Mouse (Mus musculus): ENCODE data around the gene Ptpdc1. TPM values are rescaled to one million over a fixed set of nuclear protein-coding genes. Genes with fewer than 3 reads are reported as not detected.

Ptpdc1 gene
- total and polyA plus RNA-seq, 3 experiments: not detected

- no peaks in the 10 kb centered on the region for H3K36me3 ChIP-seq (replicated peaks in 1 of 2; ENCODE audit: control insufficient read depth in 1 of 2, insufficient read depth in 1 of 2, low read length in 1 of 2)
- no peak for TF ChIP-seq USF2 (conservative IDR thresholded peaks at IDR 0.05; ENCODE audit: low read depth, low read length)
- no peak for TF ChIP-seq EP300 (IDR thresholded peaks at IDR 0.05; ENCODE audit: low read length)
- TF ChIP-seq HCFC1 (IDR thresholded peaks at IDR 0.05; ENCODE audit: low read depth, low read length): no peak
- TF ChIP-seq ZC3H11A (IDR thresholded peaks at IDR 0.05; ENCODE audit: low read depth, low read length): no peak
- no peak for TF ChIP-seq MAFK (IDR thresholded peaks at IDR 0.05; ENCODE audit: insufficient replicate concordance, low read length)
- no peak for TF ChIP-seq NRF1 (IDR thresholded peaks at IDR 0.05; ENCODE audit: low read depth, low read length)
- TF ChIP-seq ZKSCAN1 (IDR thresholded peaks at IDR 0.05; ENCODE audit: borderline replicate concordance, low read depth, low read length): no peak
- TF ChIP-seq TBP (conservative IDR thresholded peaks at IDR 0.05; ENCODE audit: low read depth, low read length): no peak
- TF ChIP-seq ELF1 (IDR thresholded peaks at IDR 0.05; ENCODE audit: low read depth, low read length): no peak
- no peak for TF ChIP-seq POLR2AphosphoS2 (IDR thresholded peaks at IDR 0.05; ENCODE audit: low read depth, low read length)
- no peak for TF ChIP-seq MEF2A (IDR thresholded peaks at IDR 0.05; ENCODE audit: borderline replicate concordance, low read depth, low read length)
- no peak for TF ChIP-seq E2F4 (IDR thresholded peaks at IDR 0.05; ENCODE audit: insufficient replicate concordance, low read depth, low read length)
- no peak for TF ChIP-seq MXI1 (IDR thresholded peaks at IDR 0.05; ENCODE audit: low read depth, low read length)
- no peak for TF ChIP-seq ETS1 (conservative IDR thresholded peaks at IDR 0.05; ENCODE audit: low read depth, low read length)
- no peak overlapping the region for H3K4me3 ChIP-seq (replicated peaks in 1 of 3; ENCODE audit: low read depth in 2 of 3, low read length in 2 of 3, poor library complexity in 1 of 3)
- H3K9me3 ChIP-seq (replicated peaks; ENCODE audit: low read length): no peaks in the 10 kb centered on the region
- no peak overlapping the region for H3K9ac ChIP-seq (ENCODE audit: insufficient read depth, low read depth)
- in situ Hi-C loops (cut with MboI; ENCODE audit: low pct_ligation_motif_present, low pct_unique_long_range_greater_than_20kb, low sequenced_read_pairs) (no loop called here), dilution Hi-C loops (cut with MboI; ENCODE audit: extremely low pct_ligation_motif_present, extremely low pct_unique_long_range_greater_than_20kb, low sequenced_read_pairs) (no loop called here)
- H3K27me3 ChIP-seq (replicated peaks): no peaks in the 10 kb centered on the region
- no peak for DNase-seq (ENCODE audit: extremely low read depth)
- H3K27ac ChIP-seq (ENCODE audit: insufficient read depth, low read depth): no peak overlapping the region
- H3K4me1 ChIP-seq (ENCODE audit: control insufficient read depth in 1 of 2, insufficient read depth in 2 of 2): no peaks in the 10 kb centered on the region
- H3K4me2 ChIP-seq (ENCODE audit: insufficient read depth, low read depth, poor library complexity, severe bottlenecking): no peak overlapping the region
- no peaks in the 10 kb centered on the region for H3K79me2 ChIP-seq (replicated peaks; ENCODE audit: control insufficient read depth, extremely low read depth, insufficient read depth, poor library complexity, severe bottlenecking)
Observed at GRCm38 (mm10) chr13:48593181-48593580, 32.3 kb downstream of the Ptpdc1 start.

- peaks cover 7 to 9% of the 10 kb centered on the region in 2 experiments for H3K4me1 ChIP-seq (ENCODE audit: control insufficient read depth in 1 of 2, insufficient read depth in 2 of 2)
- H3K36me3 ChIP-seq (replicated peaks in 1 of 2; ENCODE audit: control insufficient read depth in 1 of 2, insufficient read depth in 1 of 2, low read length in 1 of 2): no peaks in the 10 kb centered on the region
- H3K9me3 ChIP-seq (replicated peaks; ENCODE audit: low read length): no peaks in the 10 kb centered on the region
- no peaks in the 10 kb centered on the region for H3K79me2 ChIP-seq (replicated peaks; ENCODE audit: control insufficient read depth, extremely low read depth, insufficient read depth, poor library complexity, severe bottlenecking)
- H3K27me3 ChIP-seq (replicated peaks): no peaks in the 10 kb centered on the region
- H3K9ac ChIP-seq (ENCODE audit: insufficient read depth, low read depth): no peak overlapping the region
- dilution Hi-C loops (cut with MboI; ENCODE audit: extremely low pct_ligation_motif_present, extremely low pct_unique_long_range_greater_than_20kb, low sequenced_read_pairs): no loop called here
- in situ Hi-C loops (cut with MboI; ENCODE audit: low pct_ligation_motif_present, low pct_unique_long_range_greater_than_20kb, low sequenced_read_pairs): no loop called here
- no peak for DNase-seq (ENCODE audit: extremely low read depth)
- no peak overlapping the region for H3K4me2 ChIP-seq (ENCODE audit: insufficient read depth, low read depth, poor library complexity, severe bottlenecking)
- TF ChIP-seq CTCF (conservative IDR thresholded peaks at IDR 0.05 in 1 of 2, IDR thresholded peaks at IDR 0.05 in 1 of 2; ENCODE audit: low read depth in 2 of 2, low read length in 2 of 2) (peak in 1 of 2 experiments; percentile 23; a peak in 2 of 4 replicates), JUN (IDR thresholded peaks at IDR 0.05; ENCODE audit: insufficient read depth, low read depth, low read length) (no peak), E2F4 (IDR thresholded peaks at IDR 0.05; ENCODE audit: insufficient replicate concordance, low read depth, low read length) (no peak)
- no peak overlapping the region for H3K4me3 ChIP-seq (replicated peaks in 1 of 3; ENCODE audit: low read depth in 2 of 3, low read length in 2 of 3, poor library complexity in 1 of 3)
- H3K27ac ChIP-seq (ENCODE audit: insufficient read depth, low read depth): no peak overlapping the region
Observed at GRCm38 (mm10) chr13:48590743-48591142, 34.7 kb downstream of the Ptpdc1 start.
